Mouse (Mus musculus) right cerebral cortex, adult 2 months (tissue): ENCODE measurements around the gene Wdfy3.
"Not testable (repeated sequence)": the region's sequence is repeated elsewhere in the genome, so short reads cannot be mapped to it uniquely, and the experiment has no call there.

Experiments
- DNase-seq, 2 experiments: peaks; one replicate each; pipeline ENCODE4 v3.0.0; 2021 to 2022; ENCODE audit warnings: low spot score in 2 of 2

Wdfy3 gene

GRCm38 (mm10) chr5:102069767-102070413, at the start of gene Wdfy3:
Gene Wdfy3, minus strand, starts transcription at chr5:102069921.
- peak; percentile 89 to 90 for DNase-seq

- DNase-seq: peak; percentile 28 to 49
These were observed 43.3 kb upstream of the Wdfy3 start for GRCm38 (mm10) chr5:102113009-102113408.

- no peak for DNase-seq
These were observed 42.3 kb upstream of the Wdfy3 start for GRCm38 (mm10) chr5:102112034-102112433.

GRCm38 (mm10) chr5:102110031-102110430, 40.3 kb upstream of the Wdfy3 start:
- DNase-seq: peak; percentile 83 to 86

GRCm38 (mm10) chr5:102105919-102106318, 36.2 kb upstream of the Wdfy3 start:
- no peak for DNase-seq

GRCm38 (mm10) chr5:102101815-102102214, 32.1 kb upstream of the Wdfy3 start:
- DNase-seq: not testable (repeated sequence)

- no peak for DNase-seq
These were observed 30.8 kb upstream of the Wdfy3 start for GRCm38 (mm10) chr5:102100246-102101241.

- no peak for DNase-seq
These were observed 25.9 kb upstream of the Wdfy3 start for GRCm38 (mm10) chr5:102095576-102095975.

- DNase-seq: no peak
These were observed 21.0 kb upstream of the Wdfy3 start for GRCm38 (mm10) chr5:102090686-102091085.

- DNase-seq: peak; percentile 22 to 47
These were observed 15.3 kb upstream of the Wdfy3 start for GRCm38 (mm10) chr5:102084737-102085705.

GRCm38 (mm10) chr5:102074086-102074485, 4.4 kb upstream of the Wdfy3 start:
- DNase-seq: peak; percentile 83 to 84

GRCm38 (mm10) chr5:102072057-102072456, 2.3 kb upstream of the Wdfy3 start:
- DNase-seq: no peak

- no peak for DNase-seq
These were observed 1.5 kb upstream of the Wdfy3 start for GRCm38 (mm10) chr5:102071241-102071640.

GRCm38 (mm10) chr5:102070788-102071187, 1.1 kb upstream of the Wdfy3 start:
- no peak for DNase-seq

GRCm38 (mm10) chr5:102070414-102070768, 670 bp upstream of the Wdfy3 start:
- peak in 1 of 2 experiments; percentile 38 for DNase-seq

GRCm38 (mm10) chr5:102069051-102069766, 512 bp downstream of the Wdfy3 start:
- DNase-seq: peak; percentile 36 to 40

GRCm38 (mm10) chr5:102066458-102066857, 3.3 kb downstream of the Wdfy3 start:
- DNase-seq: no peak

GRCm38 (mm10) chr5:102063013-102063752, 6.5 kb downstream of the Wdfy3 start:
- no peak for DNase-seq

- no peak for DNase-seq
These were observed 7.9 kb downstream of the Wdfy3 start for GRCm38 (mm10) chr5:102061816-102062215.

- DNase-seq: peak; percentile 50 to 53
These were observed 13.8 kb downstream of the Wdfy3 start for GRCm38 (mm10) chr5:102055946-102056345.
